Mouse (Mus musculus) liver, embryonic 13.5 days (tissue): Measurements from ENCODE around the gene Mrvi1. TPM values are rescaled to one million over a fixed set of nuclear protein-coding genes. Genes with fewer than 3 reads are reported as not detected.
A peak's percentile ranks its signal among the peaks of the same experiment; 100 is the strongest.

ENCODE experiments used
- ATAC-seq: fragments of 200-750 bp; cut with Nextera tagmentation; 2 replicates; pipeline ENCODE4 v1.8.0; 2017; ENCODE audit warnings: low read depth, mild to moderate bottlenecking, moderate number of reproducible peaks, moderate library complexity
- DNase-seq: peaks from one replicate; pipeline ENCODE4 v3.0.0; 2022
- H3K27ac ChIP-seq: fragments of 300-500 bp; sonication (generic); 2 replicates; pipeline ENCODE4 v1.5.1; 2015; ENCODE audit warnings: moderate library complexity, mild to moderate bottlenecking, inconsistent platforms
- H3K27me3 ChIP-seq: fragments of 300-500 bp; sonication (generic); 2 replicates; pipeline ENCODE4 v1.6.1; 2015; ENCODE audit warnings: mild to moderate bottlenecking, inconsistent platforms
- H3K36me3 ChIP-seq: fragments of 300-500 bp; sonication (generic); 2 replicates; pipeline ENCODE4 v1.6.1; 2015; ENCODE audit warnings: mild to moderate bottlenecking, inconsistent platforms
- H3K4me1 ChIP-seq: fragments of 300-500 bp; sonication (generic); replicated peaks from 2 replicates; pipeline ENCODE4 v1.6.1; 2015; ENCODE audit warnings: inconsistent platforms
- H3K4me2 ChIP-seq: fragments of 300-500 bp; sonication (generic); 2 replicates; pipeline ENCODE4 v1.6.1; 2015; ENCODE audit warnings: inconsistent platforms, mild to moderate bottlenecking, moderate library complexity
- H3K4me3 ChIP-seq: fragments of 300-500 bp; sonication (generic); replicated peaks from 2 replicates; pipeline ENCODE4 v1.5.1; 2015; ENCODE audit warnings: mild to moderate bottlenecking, inconsistent platforms
- H3K9ac ChIP-seq: fragments of 300-500 bp; sonication (generic); 2 replicates; pipeline ENCODE4 v1.6.1; 2015; ENCODE audit warnings: mild to moderate bottlenecking, inconsistent platforms
- H3K9me3 ChIP-seq: fragments of 300-500 bp; sonication (generic); replicated peaks from 2 replicates; pipeline ENCODE4 v1.6.1; 2016; ENCODE audit warnings: inconsistent platforms
- WGBS: fragments of 180-500 bp; shearing (Covaris S2); methylation state at CpG from one replicate; pipeline ENCODE4 v1.1.7; 2015; ENCODE audit not compliant: insufficient replicate concordance; 5-methylcytosine and 5-hydroxymethylcytosine counted together
- polyA plus RNA-seq: library from polyadenylated mRNA; unstranded; fragments of >200 nt; fragmentation: Nextera tagmentation; extraction: Ambion mirVana; gene quantifications from 2 replicates; pipeline ENCODE4 v1.2.1, GENCODE M21; 2015

The Mrvi1 gene
- polyA plus RNA-seq, 1 experiment from 2014 or later: 6.2 TPM

GRCm38 (mm10) chr7:110954072-110954858, 28.0 kb downstream of the Mrvi1 start:
- Histone ChIP-seq H3K4me3 (no peak overlapping the region), H3K9me3 (no peaks in the 10 kb centered on the region), H3K4me2 (no peak overlapping the region), H3K4me1 (peaks cover 24% of the 10 kb centered on the region), H3K9ac (no peak overlapping the region), H3K27me3 (0 out of 2 replicates have a peak, but pooled peaks cover 3% of the 10 kb centered on the region), H3K36me3 (no peaks in the 10 kb centered on the region), H3K27ac (no peak overlapping the region)
- DNase-seq (no peak), ATAC-seq (no peak)
- 43% methylated on average over 6 of the region's 6 CpGs for WGBS

GRCm38 (mm10) chr7:110953210-110953609, 29.1 kb downstream of the Mrvi1 start:
- H3K4me1 ChIP-seq: peaks cover 24% of the 10 kb centered on the region

DNA sequence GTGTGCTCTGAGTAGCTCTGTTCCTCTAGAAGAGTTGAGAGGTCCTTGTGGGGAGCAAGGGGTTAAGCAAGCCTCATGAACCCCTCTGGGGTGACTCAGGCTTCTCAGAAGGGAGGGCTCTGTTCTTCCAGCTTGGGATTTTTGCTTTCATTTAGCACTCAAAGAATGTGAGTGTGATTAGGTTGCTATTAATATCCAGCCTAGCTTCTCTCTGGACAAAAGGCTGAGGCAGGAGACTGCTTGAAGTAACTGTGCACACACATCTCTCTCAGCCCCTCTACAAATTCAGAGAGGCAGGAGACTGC, 31.7 kb downstream of the Mrvi1 start:
- H3K4me2 ChIP-seq: no peak overlapping the region
- no peak for ATAC-seq
- no peaks in the 10 kb centered on the region for H3K9me3 ChIP-seq
- no peaks in the 10 kb centered on the region for H3K27me3 ChIP-seq
- no peak overlapping the region for H3K27ac ChIP-seq
- DNase-seq: no peak
- no peak overlapping the region for H3K4me3 ChIP-seq
- H3K36me3 ChIP-seq: no peaks in the 10 kb centered on the region
- H3K9ac ChIP-seq: no peak overlapping the region
- H3K4me1 ChIP-seq: peaks cover 24% of the 10 kb centered on the region

More at GRCm38 (mm10) chr7:110953210-110953609, 29.1 kb downstream of the Mrvi1 start:
- Histone ChIP-seq H3K4me2 (no peak overlapping the region), H3K4me3 (no peak overlapping the region), H3K27me3 (0 out of 2 replicates have a peak, but pooled peaks cover 3% of the 10 kb centered on the region), H3K27ac (0 out of 2 replicates have a peak overlapping the region, but pooled peaks have one; percentile 11), H3K9me3 (no peaks in the 10 kb centered on the region), H3K36me3 (no peaks in the 10 kb centered on the region), H3K9ac (no peak overlapping the region)
- 19% methylated on average over 1 of the region's 1 CpGs for WGBS
- no peak for DNase-seq
- ATAC-seq: no peak

DNA sequence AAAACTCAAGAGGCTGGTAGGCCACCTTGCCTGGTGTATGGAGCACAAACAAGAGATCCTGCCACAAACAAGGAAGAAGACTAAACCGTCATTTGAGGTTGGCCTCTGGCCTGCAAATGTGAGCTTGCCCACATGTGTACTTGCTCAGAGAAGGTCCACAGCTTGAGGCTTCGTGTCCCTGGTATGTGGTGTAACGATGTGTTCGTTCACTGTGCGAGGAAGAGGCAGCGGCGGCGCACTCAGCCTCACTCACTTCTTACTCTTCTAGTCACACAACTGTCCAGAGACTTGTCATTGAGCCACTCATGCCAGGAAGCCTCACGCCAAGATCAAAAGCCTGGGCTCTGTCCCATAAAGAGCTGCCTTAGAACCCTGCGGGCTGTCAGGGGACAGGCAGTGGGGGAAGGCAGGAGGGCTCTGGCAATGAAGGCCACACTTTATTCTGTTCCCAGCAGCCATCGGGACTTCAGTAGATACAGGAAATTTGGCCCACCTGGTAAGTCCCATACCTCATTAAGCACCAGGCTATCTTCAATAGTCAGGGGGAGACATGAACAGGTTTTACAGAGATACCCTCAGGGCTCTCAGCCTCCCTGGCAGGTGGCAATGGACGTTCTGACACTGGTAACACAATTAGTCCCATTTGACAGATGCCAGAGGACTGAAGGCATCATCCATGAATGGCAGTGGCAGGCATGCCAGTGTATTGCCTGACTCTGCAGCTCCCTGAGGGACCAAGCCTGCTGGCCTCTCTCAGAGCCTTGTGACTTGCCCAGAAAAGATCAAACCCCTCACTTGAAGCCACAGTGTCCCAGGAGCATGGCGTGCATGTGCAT, 32.3 kb downstream of the Mrvi1 start:
- Histone ChIP-seq H3K36me3 (no peaks in the 10 kb centered on the region), H3K9ac (no peak overlapping the region), H3K27me3 (no peaks in the 10 kb centered on the region), H3K4me1 (peaks cover 24% of the 10 kb centered on the region), H3K9me3 (no peaks in the 10 kb centered on the region), H3K4me3 (no peak overlapping the region), H3K27ac (0 out of 2 replicates have a peak overlapping the region, but pooled peaks have one; percentile 7), H3K4me2 (no peak overlapping the region)
- DNase-seq (no peak), ATAC-seq (no peak)
- WGBS: 77% methylated on average over 13 of the region's 13 CpGs

DNA sequence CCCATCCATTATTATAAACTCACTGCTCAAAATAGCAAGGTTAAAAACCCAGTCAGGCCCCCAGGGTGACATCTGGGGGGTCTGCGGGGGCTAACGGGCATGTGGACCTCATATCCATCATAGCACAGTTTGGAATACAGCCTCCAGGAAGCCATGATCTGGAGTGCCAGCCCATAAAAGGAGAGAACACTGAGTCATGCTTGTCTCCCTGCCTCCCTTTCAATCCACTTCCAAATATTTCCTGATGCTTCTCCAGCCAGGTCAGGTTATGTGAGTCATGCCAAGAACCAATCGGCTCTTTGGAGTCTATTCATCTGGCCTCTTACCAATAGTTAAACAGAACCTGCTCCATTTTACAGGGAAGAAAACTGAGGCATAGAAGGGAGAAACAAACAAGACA, 33.7 kb downstream of the Mrvi1 start:
- 62% methylated on average over 3 of the region's 3 CpGs for WGBS
- no peak for DNase-seq

GRCm38 (mm10) chr7:110947616-110948015, 34.6 kb downstream of the Mrvi1 start:
- H3K4me3 ChIP-seq: no peak overlapping the region
- peaks cover 9% of the 10 kb centered on the region; the same call in 1 of the 2 replicates for H3K4me1 ChIP-seq
- no peak for ATAC-seq
- no peak overlapping the region for H3K27ac ChIP-seq
- no peak overlapping the region for H3K4me2 ChIP-seq
- H3K9ac ChIP-seq: no peak overlapping the region
- no peak for DNase-seq
- H3K36me3 ChIP-seq: no peaks in the 10 kb centered on the region
- no peaks in the 10 kb centered on the region for H3K27me3 ChIP-seq
- no peaks in the 10 kb centered on the region for H3K9me3 ChIP-seq
- 54% methylated on average over 6 of the region's 6 CpGs for WGBS

More for the DNA sequence above, 33.7 kb downstream of the Mrvi1 start:
- ATAC-seq: no peak
- Histone ChIP-seq H3K9me3 (no peaks in the 10 kb centered on the region), H3K4me1 (peaks cover 19% of the 10 kb centered on the region), H3K9ac (no peak overlapping the region), H3K36me3 (no peaks in the 10 kb centered on the region), H3K27me3 (no peaks in the 10 kb centered on the region), H3K4me3 (no peak overlapping the region), H3K27ac (no peak overlapping the region), H3K4me2 (no peak overlapping the region)

DNA sequence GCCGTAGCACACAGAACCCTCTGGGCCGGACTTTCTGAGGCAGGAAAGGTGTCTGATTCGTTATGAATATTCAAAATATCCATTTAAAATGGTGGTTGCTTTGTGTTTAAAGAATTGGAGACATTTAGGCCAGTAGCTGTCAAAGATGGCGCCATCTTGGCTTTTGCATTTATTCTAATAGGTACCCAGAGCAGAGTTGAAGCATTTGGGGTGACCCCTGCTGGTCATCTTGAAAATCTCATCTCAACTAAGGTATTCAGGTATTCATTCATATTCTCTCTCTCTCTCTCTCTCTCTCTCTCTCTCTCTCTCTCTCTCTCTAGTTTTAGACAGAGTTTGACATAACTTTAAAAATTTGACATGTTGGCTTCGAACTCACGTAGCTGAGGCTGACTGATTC, 35.5 kb downstream of the Mrvi1 start:
- Histone ChIP-seq H3K36me3 (no peaks in the 10 kb centered on the region), H3K9ac (no peak overlapping the region), H3K27me3 (no peaks in the 10 kb centered on the region), H3K9me3 (no peaks in the 10 kb centered on the region), H3K4me1 (peaks cover 11% of the 10 kb centered on the region), H3K4me3 (no peak overlapping the region), H3K27ac (no peak overlapping the region), H3K4me2 (no peak overlapping the region)
- 62% methylated on average over 6 of the region's 6 CpGs for WGBS
- ATAC-seq (no peak), DNase-seq (peak; percentile 32)

DNA sequence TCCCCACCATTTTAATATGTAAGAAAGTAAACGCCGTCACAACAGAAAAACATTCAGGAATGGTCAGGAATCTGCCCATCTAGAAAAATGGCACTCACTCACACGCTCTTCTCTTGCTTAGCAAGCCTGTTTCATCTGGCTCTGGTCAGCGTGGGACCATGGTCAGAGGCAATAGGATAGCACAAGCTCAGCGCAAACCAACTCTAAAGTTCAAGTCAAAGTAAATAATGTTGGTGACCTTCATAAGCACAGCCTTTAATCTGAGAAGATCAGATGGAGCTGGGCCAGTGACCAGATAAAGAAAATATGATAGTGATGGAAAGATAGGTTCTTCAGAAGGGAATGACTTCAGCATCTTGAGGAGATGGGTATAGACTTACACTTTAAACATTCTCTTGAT, 37.9 kb downstream of the Mrvi1 start:
- no peaks in the 10 kb centered on the region for H3K9me3 ChIP-seq
- no peak overlapping the region for H3K9ac ChIP-seq
- WGBS: 84% methylated on average over 5 of the region's 5 CpGs
- no peak overlapping the region for H3K4me2 ChIP-seq
- DNase-seq: no peak
- H3K4me3 ChIP-seq: no peak overlapping the region
- no peak for ATAC-seq
- no peaks in the 10 kb centered on the region for H3K27me3 ChIP-seq
- H3K4me1 ChIP-seq: peaks cover 26% of the 10 kb centered on the region
- no peak overlapping the region for H3K27ac ChIP-seq
- H3K36me3 ChIP-seq: no peaks in the 10 kb centered on the region

- Histone ChIP-seq H3K4me1 (peaks cover 26% of the 10 kb centered on the region), H3K4me2 (peak overlapping the region; percentile 5), H3K27me3 (no peaks in the 10 kb centered on the region), H3K4me3 (no peak overlapping the region), H3K27ac (peak overlapping the region; percentile 79), H3K36me3 (no peaks in the 10 kb centered on the region), H3K9me3 (no peaks in the 10 kb centered on the region), H3K9ac (peak overlapping the region; percentile 47)
- DNase-seq (peak; percentile 71), ATAC-seq (peak; percentile 91)
- 47% methylated on average over 6 of the region's 6 CpGs for WGBS
Measured at GRCm38 (mm10) chr7:110941701-110942530, 40.3 kb downstream of the Mrvi1 start.

GRCm38 (mm10) chr7:110941116-110941521, 41.1 kb downstream of the Mrvi1 start:
- Histone ChIP-seq H3K4me2 (peak overlapping the region; percentile 1; the same call in 1 of the 2 replicates), H3K27me3 (no peaks in the 10 kb centered on the region), H3K4me3 (no peak overlapping the region), H3K4me1 (peaks cover 26% of the 10 kb centered on the region), H3K36me3 (no peaks in the 10 kb centered on the region), H3K9ac (peak overlapping the region; percentile 34; the same call in 1 of the 2 replicates), H3K9me3 (no peaks in the 10 kb centered on the region), H3K27ac (peak overlapping the region; percentile 79)
- ATAC-seq (peak; percentile 56), DNase-seq (no peak)
- 28% methylated on average over 4 of the region's 4 CpGs for WGBS
